Mouse (Mus musculus) heart, postnatal 4 days (tissue): ENCODE measurements around the gene Slc44a1. TPM values are rescaled to one million over a fixed set of nuclear protein-coding genes. Genes with fewer than 3 reads are reported as not detected.
A peak's percentile ranks its signal among the peaks of the same experiment; 100 is the strongest.

Experiments used
- DNase-seq: peaks from one replicate; pipeline ENCODE4 v3.0.0; 2021
- total RNA-seq, 2 experiments: library from RNA; stranded (reverse); gene quantifications; 2 replicates each; pipeline ENCODE4 v1.2.3; 2021

Gene Slc44a1
- total RNA-seq, 2 experiments from 2014 or later, result 40.9 to 43.2 TPM

GRCm38 (mm10) chr4:53620104-53620503 is 179.9 kb downstream of the Slc44a1 start:
- DNase-seq, result no peak

- DNase-seq, result no peak
These were observed 180.9 kb downstream of the Slc44a1 start for GRCm38 (mm10) chr4:53621084-53621483.

- DNase-seq, result no peak
These were observed 181.3 kb downstream of the Slc44a1 start for GRCm38 (mm10) chr4:53621490-53621889.

- no peak for DNase-seq
These were observed 183.5 kb downstream of the Slc44a1 start for GRCm38 (mm10) chr4:53623711-53624110.

- DNase-seq, result peak; percentile 63
These were observed 184.6 kb downstream of the Slc44a1 start for GRCm38 (mm10) chr4:53624816-53625215.

- no peak for DNase-seq
These were observed 185.1 kb downstream of the Slc44a1 start for GRCm38 (mm10) chr4:53625263-53625662.

- DNase-seq, result peak; percentile 76
These were observed 188.7 kb downstream of the Slc44a1 start for GRCm38 (mm10) chr4:53628924-53629323.

- DNase-seq, result no peak
These were observed 190.7 kb downstream of the Slc44a1 start for GRCm38 (mm10) chr4:53630963-53631315.

- peak; percentile 83 for DNase-seq
These were observed 191.2 kb downstream of the Slc44a1 start, which contains the start of gene Fsd1l for GRCm38 (mm10) chr4:53631316-53632010. Fsd1l (plus strand) TSS chr4:53631471.

GRCm38 (mm10) chr4:53632011-53632349 is 191.8 kb downstream of the Slc44a1 start:
- DNase-seq, result no peak

- DNase-seq, result no peak
These were observed 195.1 kb downstream of the Slc44a1 start for GRCm38 (mm10) chr4:53635336-53635735.

- peak; percentile 54 for DNase-seq
These were observed 197.2 kb downstream of the Slc44a1 start for GRCm38 (mm10) chr4:53637269-53637909.

- peak; percentile 70 for DNase-seq
These were observed 198.4 kb downstream of the Slc44a1 start for GRCm38 (mm10) chr4:53638549-53639123.

GRCm38 (mm10) chr4:53658029-53658428 is 217.8 kb downstream of the Slc44a1 start:
- no peak for DNase-seq

- DNase-seq, result no peak
These were observed 220.5 kb downstream of the Slc44a1 start for GRCm38 (mm10) chr4:53660711-53661110.

Other genes with a start within 250 kb of the Slc44a1 start
- gene Fsd1l, start 191.1 kb downstream of the Slc44a1 start, total RNA-seq, result 10 to 100 TPM; 34.4 to 40.0 TPM